Mouse (Mus musculus) MEL (cell line): ENCODE results near the gene Gm20431. TPM values are rescaled to one million over a fixed set of nuclear protein-coding genes. Genes with fewer than 3 reads are reported as not detected.

ENCODE experiments used
- DNase-seq: peaks from one replicate; pipeline ENCODE4 v3.0.0; 2011; ENCODE audit warnings: low read depth, low spot score
- H3K27ac ChIP-seq: 2 replicates; pipeline ENCODE4 v1.5.1; 2012; ENCODE audit warnings: low read depth, mild to moderate bottlenecking, control low read depth, low read length, moderate library complexity; ENCODE audit not compliant: control insufficient read depth
- H3K27me3 ChIP-seq, 2 experiments: fragments of 150-350 bp in 1 of 2; sonication (generic) in 1 of 2; 2 replicates each; pipeline ENCODE4 v1.6.1; 2012; ENCODE audit warnings: low read length in 2 of 2, mild to moderate bottlenecking in 2 of 2, improper control_type of control experiment in 1 of 2, moderate library complexity in 1 of 2; ENCODE audit not compliant: insufficient read depth in 2 of 2, control insufficient read depth in 1 of 2
- H3K36me3 ChIP-seq, 2 experiments: 2 replicates each; pipeline ENCODE4 v1.6.1; 2012 to 2014; ENCODE audit warnings: low read length in 2 of 2, improper control_type of control experiment in 1 of 2, inconsistent platforms in 1 of 2, mild to moderate bottlenecking in 1 of 2; ENCODE audit not compliant: insufficient read depth in 2 of 2, control insufficient read depth in 1 of 2
- H3K4me1 ChIP-seq, 2 experiments: fragments of 150-350 bp in 1 of 2; sonication (generic) in 1 of 2; 2 replicates each; pipeline ENCODE4 v1.6.1; 2012; ENCODE audit warnings: low read length in 2 of 2, improper control_type of control experiment in 1 of 2, mild to moderate bottlenecking in 1 of 2; ENCODE audit not compliant: insufficient read depth in 2 of 2, control insufficient read depth in 1 of 2
- H3K4me3 ChIP-seq, 2 experiments: fragments of 150-350 bp in 1 of 2; sonication (generic) in 1 of 2; 2 replicates each; pipeline ENCODE4 v1.5.1; 2012; ENCODE audit warnings: low read depth in 2 of 2, low read length in 2 of 2, mild to moderate bottlenecking in 2 of 2, moderate library complexity in 2 of 2, control low read depth in 1 of 2, improper control_type of control experiment in 1 of 2; ENCODE audit not compliant: control insufficient read depth in 1 of 2, insufficient read depth in 1 of 2
- H3K79me2 ChIP-seq: 2 replicates; pipeline ENCODE4 v1.6.1; 2012; ENCODE audit warnings: mild to moderate bottlenecking, low read length, moderate library complexity; ENCODE audit not compliant: control insufficient read depth, poor library complexity, insufficient read depth
- H3K9ac ChIP-seq: 2 replicates; pipeline ENCODE4 v1.6.1; 2012; ENCODE audit warnings: low read depth, mild to moderate bottlenecking, control low read depth, low read length, moderate library complexity; ENCODE audit not compliant: control insufficient read depth, poor library complexity, severe bottlenecking
- H3K9me3 ChIP-seq: fragments of 150-350 bp; sonication (generic); replicated peaks from 2 replicates; pipeline ENCODE4 v1.6.1; 2012; ENCODE audit warnings: mild to moderate bottlenecking, low read length, improper control_type of control experiment, moderate library complexity; ENCODE audit not compliant: insufficient read depth
- CHD2 ChIP-seq: IDR thresholded peaks from 2 replicates; pipeline ENCODE4 v1.6.1; 2011; ENCODE audit warnings: low read length, improper control_type of control experiment
- CTCF ChIP-seq, 3 experiments: IDR thresholded peaks in 2 of 3; conservative IDR thresholded peaks in 1 of 3; 2 replicates each; pipeline ENCODE4 v1.5.1; 2011 to 2012; ENCODE audit warnings: low read length in 3 of 3, low read depth in 2 of 3, mild to moderate bottlenecking in 2 of 3, improper control_type of control experiment in 1 of 3, inconsistent platforms in 1 of 3, mixed read lengths in 1 of 3, moderate library complexity in 1 of 3; ENCODE audit not compliant: control insufficient read depth in 1 of 3, insufficient read depth in 1 of 3, poor library complexity in 1 of 3, severe bottlenecking in 1 of 3
- E2F4 ChIP-seq: IDR thresholded peaks from 2 replicates; pipeline ENCODE4 v1.6.1; 2011; ENCODE audit warnings: low read depth, low read length, improper control_type of control experiment, borderline replicate concordance
- ELF1 ChIP-seq: IDR thresholded peaks from 2 replicates; pipeline ENCODE4 v1.6.1; 2014; ENCODE audit warnings: low read depth, mild to moderate bottlenecking, inconsistent platforms, low read length, improper control_type of control experiment, moderate library complexity
- EP300 ChIP-seq, 2 experiments: IDR thresholded peaks; 2 replicates each; pipeline ENCODE4 v1.6.1; 2011; ENCODE audit warnings: improper control_type of control experiment in 2 of 2, low read length in 2 of 2, low read depth in 1 of 2, mild to moderate bottlenecking in 1 of 2
- GABPA ChIP-seq: IDR thresholded peaks from 2 replicates; pipeline ENCODE4 v1.6.1; 2012; ENCODE audit warnings: low read depth, mild to moderate bottlenecking, inconsistent platforms, low read length, improper control_type of control experiment, moderate library complexity
- GATA1 ChIP-seq: IDR thresholded peaks from 2 replicates; pipeline ENCODE4 v1.6.1; 2011; ENCODE audit warnings: low read depth, low read length, improper control_type of control experiment
- HCFC1 ChIP-seq: IDR thresholded peaks from 2 replicates; pipeline ENCODE4 v1.6.1; 2012; ENCODE audit warnings: low read depth, mild to moderate bottlenecking, inconsistent platforms, low read length, improper control_type of control experiment, moderate library complexity
- MEF2A ChIP-seq: IDR thresholded peaks from 2 replicates; pipeline ENCODE4 v1.6.1; 2014; ENCODE audit warnings: low read depth, mild to moderate bottlenecking, inconsistent platforms, low read length, improper control_type of control experiment; ENCODE audit not compliant: poor library complexity, insufficient replicate concordance, severe bottlenecking; ENCODE audit errors: extremely low read depth
- MXI1 ChIP-seq: IDR thresholded peaks from 2 replicates; pipeline ENCODE4 v1.6.1; 2011; ENCODE audit warnings: mild to moderate bottlenecking, low read depth, low read length, improper control_type of control experiment
- MYB ChIP-seq: IDR thresholded peaks from 2 replicates; pipeline ENCODE4 v1.6.1; 2011; ENCODE audit warnings: mild to moderate bottlenecking, low read depth, low read length, improper control_type of control experiment
- MYC ChIP-seq: IDR thresholded peaks from 2 replicates; pipeline ENCODE4 v1.6.1; 2011; ENCODE audit warnings: low read depth, mild to moderate bottlenecking, low read length, improper control_type of control experiment, moderate library complexity
- NELFE ChIP-seq: IDR thresholded peaks from 2 replicates; pipeline ENCODE4 v1.6.1; 2011; ENCODE audit warnings: low read depth, low read length, improper control_type of control experiment
- NRF1 ChIP-seq: IDR thresholded peaks from 2 replicates; pipeline ENCODE4 v1.6.1; 2014; ENCODE audit warnings: low read depth, mild to moderate bottlenecking, inconsistent platforms, low read length, improper control_type of control experiment, moderate library complexity; ENCODE audit not compliant: poor library complexity, insufficient read depth, severe bottlenecking
- POLR2A ChIP-seq, 2 experiments: IDR thresholded peaks; 2 replicates each; pipeline ENCODE4 v1.6.1; 2011 to 2012; ENCODE audit warnings: low read length in 2 of 2, mild to moderate bottlenecking in 2 of 2, control low read depth in 1 of 2, improper control_type of control experiment in 1 of 2, low read depth in 1 of 2, moderate library complexity in 1 of 2; ENCODE audit not compliant: control insufficient read depth in 1 of 2, insufficient read depth in 1 of 2, poor library complexity in 1 of 2
- POLR2AphosphoS2 ChIP-seq: IDR thresholded peaks from 2 replicates; pipeline ENCODE4 v1.6.1; 2011; ENCODE audit warnings: low read length, improper control_type of control experiment
- RCOR1 ChIP-seq: IDR thresholded peaks from 2 replicates; pipeline ENCODE4 v1.6.1; 2012; ENCODE audit warnings: low read depth, mild to moderate bottlenecking, inconsistent platforms, low read length, improper control_type of control experiment
- SMC3 ChIP-seq: IDR thresholded peaks from 2 replicates; pipeline ENCODE4 v1.6.1; 2011; ENCODE audit warnings: low read depth, low read length, improper control_type of control experiment
- TCF12 ChIP-seq: IDR thresholded peaks from 2 replicates; pipeline ENCODE4 v1.6.1; 2014; ENCODE audit warnings: low read depth, mild to moderate bottlenecking, inconsistent platforms, low read length, improper control_type of control experiment, moderate library complexity
- UBTF ChIP-seq: IDR thresholded peaks from 2 replicates; pipeline ENCODE4 v1.6.1; 2012; ENCODE audit warnings: low read depth, mild to moderate bottlenecking, inconsistent platforms, low read length, improper control_type of control experiment, moderate library complexity, borderline replicate concordance; ENCODE audit not compliant: insufficient read depth
- USF1 ChIP-seq: IDR thresholded peaks from 2 replicates; pipeline ENCODE4 v1.6.1; 2014; ENCODE audit warnings: low read depth, mild to moderate bottlenecking, inconsistent platforms, low read length, improper control_type of control experiment, moderate library complexity
- USF2 ChIP-seq, 2 experiments: IDR thresholded peaks; 2 replicates each; pipeline ENCODE4 v1.6.1; 2011 to 2012; ENCODE audit warnings: improper control_type of control experiment in 2 of 2, low read length in 2 of 2, borderline replicate concordance in 1 of 2, inconsistent platforms in 1 of 2, low read depth in 1 of 2, mild to moderate bottlenecking in 1 of 2; ENCODE audit not compliant: insufficient read depth in 1 of 2
- ZKSCAN1 ChIP-seq: IDR thresholded peaks from 2 replicates; pipeline ENCODE4 v1.6.1; 2012; ENCODE audit warnings: low read depth, mild to moderate bottlenecking, inconsistent platforms, low read length, improper control_type of control experiment, moderate library complexity
- ZNF384 ChIP-seq: IDR thresholded peaks from 2 replicates; pipeline ENCODE4 v1.6.1; 2012; ENCODE audit warnings: low read depth, mild to moderate bottlenecking, inconsistent platforms, low read length, improper control_type of control experiment
- polyA plus RNA-seq, 2 experiments: library from polyadenylated mRNA; stranded (reverse) in 1 of 2; unstranded in 1 of 2; fragments of >175 nt in 1 of 2; fragments of >200 nt in 1 of 2; gene quantifications; 2 replicates each; pipeline versions ENCODE4 v1.2.1 to v1.2.4; 2012; ENCODE audit warnings: low replicate concordance in 2 of 2, low read depth in 1 of 2; ENCODE audit not compliant: insufficient read length in 2 of 2, insufficient read depth in 1 of 2, missing spikeins in 1 of 2
- total RNA-seq: library from RNA; depleted of rRNA; stranded (reverse); fragments of 300-350 nt; gene quantifications from 2 replicates; pipeline ENCODE4 v1.2.3, GENCODE M21; 2012

The Gm20431 gene
- total and polyA plus RNA-seq, 3 experiments = 5.9 to 8.1 TPM; not detected in 1

GRCm38 (mm10) chr2:167697902-167698301 lies 36.6 kb upstream of the Gm20431 start (continued):
- TF ChIP-seq MYC = no peak
- peak; percentile 38 for TF ChIP-seq GATA1
- TF ChIP-seq MXI1 = no peak
- peak; percentile 35; the same call in 1 of the 2 replicates for TF ChIP-seq HCFC1
- TF ChIP-seq EP300 (IDR thresholded peaks at IDR 0.05; ENCODE audit: low read depth in 1 of 2, low read length in 2 of 2) = no peak; a peak in 1 of 4 replicates
- no peak for TF ChIP-seq SMC3
- TF ChIP-seq CHD2 = no peak
- no peak for TF ChIP-seq ELF1
- TF ChIP-seq UBTF = no peak
- no peak for TF ChIP-seq POLR2AphosphoS2
- no peak for TF ChIP-seq ZKSCAN1
- TF ChIP-seq NRF1 = no peak
- TF ChIP-seq TCF12 = no peak
- no peak for TF ChIP-seq E2F4
- no peak for TF ChIP-seq CTCF (IDR thresholded peaks at IDR 0.05 in 2 of 3, conservative IDR thresholded peaks at IDR 0.05 in 1 of 3; ENCODE audit: control insufficient read depth in 1 of 3, insufficient read depth in 1 of 3, low read depth in 2 of 3, low read length in 3 of 3, poor library complexity in 1 of 3, severe bottlenecking in 1 of 3)
- no peak for TF ChIP-seq ZNF384
- TF ChIP-seq USF1 = peak; percentile 87
- no peak for TF ChIP-seq NELFE
- no peak for TF ChIP-seq GABPA
- TF ChIP-seq RCOR1 = no peak

- Histone ChIP-seq H3K36me3 (peaks cover 2 to 7% of the 10 kb centered on the region in 2 experiments; a peak in 2 of 4 replicates), H3K9me3 (no peaks in the 10 kb centered on the region), H3K4me1 (peaks cover 5 to 14% of the 10 kb centered on the region in 2 experiments), H3K9ac (no peak overlapping the region), H3K27me3 (no peaks in the 10 kb centered on the region), H3K79me2 (peaks cover 8% of the 10 kb centered on the region), H3K27ac (no peak overlapping the region), H3K4me3 (no peak overlapping the region)
- no peak for TF ChIP-seq E2F4
- TF ChIP-seq HCFC1 = no peak
- no peak for TF ChIP-seq UBTF
- TF ChIP-seq CTCF (IDR thresholded peaks at IDR 0.05 in 2 of 3, conservative IDR thresholded peaks at IDR 0.05 in 1 of 3; ENCODE audit: control insufficient read depth in 1 of 3, insufficient read depth in 1 of 3, low read depth in 2 of 3, low read length in 3 of 3, poor library complexity in 1 of 3, severe bottlenecking in 1 of 3) = no peak
- TF ChIP-seq POLR2A (IDR thresholded peaks at IDR 0.05; ENCODE audit: control insufficient read depth in 1 of 2, insufficient read depth in 1 of 2, low read depth in 1 of 2, low read length in 2 of 2, poor library complexity in 1 of 2) = no peak
- TF ChIP-seq POLR2AphosphoS2 = no peak
- TF ChIP-seq MYB = no peak
- TF ChIP-seq ZKSCAN1 = no peak
- TF ChIP-seq USF2 (IDR thresholded peaks at IDR 0.05; ENCODE audit: borderline replicate concordance in 1 of 2, insufficient read depth in 1 of 2, low read depth in 1 of 2, low read length in 2 of 2) = no peak
- no peak for TF ChIP-seq MEF2A
- no peak for DNase-seq
Observed at GRCm38 (mm10) chr2:167696143-167696542, 34.8 kb upstream of the Gm20431 start.
